Mouse (Mus musculus): ENCODE measurements around the gene Tnfrsf18. TPM values are rescaled to one million over a fixed set of nuclear protein-coding genes. Genes with fewer than 3 reads are reported as not detected.

Tnfrsf18 gene
- total RNA-seq, 2 experiments from 2014 or later: not detected

- no peak for DNase-seq (ENCODE audit: low spot score in 2 of 2)
Observed at GRCm38 (mm10) chr4:156076911-156077382, 51.0 kb downstream of the Tnfrsf18 start.

- DNase-seq (ENCODE audit: low spot score in 2 of 2): no peak
Observed at GRCm38 (mm10) chr4:156077499-156078301, 51.7 kb downstream of the Tnfrsf18 start.

Small RNA genes lying within 50 kb of the gene (microRNA-seq; reads per million reads assigned to microRNA genes)
- 1.4 to 4.3 reads per million in 2 experiments for gene Mir200a
- 3.7 to 34.8 reads per million in 2 experiments for gene Mir200b
- gene Mir429: 18.7 to 21.0 reads per million in 2 experiments

Other genes with a start within 250 kb of the Tnfrsf18 start
- 10 to 100 TPM; 18.0 to 18.1 TPM for gene Tmem88b, start 240.3 kb upstream of the Tnfrsf18 start, total RNA-seq (2021)
- gene Ankrd65, start 235.7 kb upstream of the Tnfrsf18 start, total RNA-seq (2021): under 1 TPM in 1 of 2 experiments, not detected in 1; 0.48 TPM
- 100 to 1,000 TPM; 105 to 109 TPM for gene Mrpl20, start 223.3 kb upstream of the Tnfrsf18 start, total RNA-seq (2021)
- 10 to 100 TPM; 77.7 to 89.3 TPM for gene Ccnl2, start 213.7 kb upstream of the Tnfrsf18 start, total RNA-seq (2021)
- gene Aurkaip1, start 194.9 kb upstream of the Tnfrsf18 start, total RNA-seq (2021): 10 to 100 TPM; 83.3 to 83.7 TPM
- 10 to 100 TPM; 10.0 to 12.7 TPM for gene Mxra8, start 186.5 kb upstream of the Tnfrsf18 start, total RNA-seq (2021)
- 10 to 100 TPM; 72.9 to 75.8 TPM for gene Dvl1, start 178.8 kb upstream of the Tnfrsf18 start, total RNA-seq (2021)
- under 1 TPM; 0.25 to 0.29 TPM for gene Tas1r3, start 162.8 kb upstream of the Tnfrsf18 start, total RNA-seq (2021)
- gene Cptp, start 156.7 kb upstream of the Tnfrsf18 start, total RNA-seq (2021): 10 to 100 TPM; 29.5 to 31.2 TPM
- 10 to 100 TPM; 29.4 to 33.0 TPM for gene Ints11, start 156.6 kb upstream of the Tnfrsf18 start, total RNA-seq (2021)
- 10 to 100 TPM; 61.3 to 65.4 TPM for gene Pusl1, start 134.4 kb upstream of the Tnfrsf18 start, total RNA-seq (2021)
- gene Acap3, start 134.3 kb upstream of the Tnfrsf18 start, total RNA-seq (2021): 100 to 1,000 TPM; 143 to 160 TPM
- 10 to 100 TPM; 75.2 to 78.9 TPM for gene Ube2j2, start 82.3 kb upstream of the Tnfrsf18 start, total RNA-seq (2021)
- gene C1qtnf12, start 63.8 kb upstream of the Tnfrsf18 start, total RNA-seq (2021): 10 to 100 TPM; 15.9 to 21.1 TPM
- gene B3galt6, start 33.5 kb upstream of the Tnfrsf18 start, total RNA-seq (2021): 1 to 10 TPM; 9.0 to 9.7 TPM
- 100 to 1,000 TPM; 154 to 157 TPM for gene Sdf4, start 33.3 kb upstream of the Tnfrsf18 start, total RNA-seq (2021)
- gene Tnfrsf4, start 12.3 kb upstream of the Tnfrsf18 start, total RNA-seq (2021): 1 to 10 TPM; 1.0 to 1.1 TPM
- under 1 TPM in 1 of 2 experiments, not detected in 1; 0.14 TPM for gene Ttll10, start 33.2 kb downstream of the Tnfrsf18 start, total RNA-seq (2021)
- gene 9430015G10Rik, start 83.8 kb downstream of the Tnfrsf18 start, total RNA-seq (2021): 10 to 100 TPM; 23.8 to 26.6 TPM
- under 1 TPM; 0.55 to 0.65 TPM for gene Rnf223, start 104.3 kb downstream of the Tnfrsf18 start, total RNA-seq (2021)
- 100 to 1,000 TPM; 209 to 213 TPM for gene Agrn, start 171.3 kb downstream of the Tnfrsf18 start, total RNA-seq (2021)
- gene Isg15, start 174.7 kb downstream of the Tnfrsf18 start, total RNA-seq (2021): under 1 TPM; 0.55 to 0.76 TPM
- 1 to 10 TPM; 6.5 to 6.7 TPM for gene AW011738, start 177.1 kb downstream of the Tnfrsf18 start, total RNA-seq (2021)
- gene Perm1, start 189.7 kb downstream of the Tnfrsf18 start, total RNA-seq (2021): under 1 TPM; 0.25 to 0.33 TPM
- gene Plekhn1, start 208.7 kb downstream of the Tnfrsf18 start, total RNA-seq (2021): 10 to 100 TPM; 37.7 to 38.4 TPM
- 10 to 100 TPM; 60.7 to 61.1 TPM for gene Noc2l, start 209.8 kb downstream of the Tnfrsf18 start, total RNA-seq (2021)
- 1 to 10 TPM; 2.7 to 5.3 TPM for gene Samd11, start 229.5 kb downstream of the Tnfrsf18 start, total RNA-seq (2021)

Measured in layer of hippocampus, postnatal 14 days (tissue).